Mouse (Mus musculus): ENCODE measurements at regions not wholly inside any gene's neighbourhood (a gene's known extent, or its start where the extent isn't known, plus 50 kb on each side); places are given as distances from the start of the nearest gene placed in this dataset.

GRCm38 (mm10) chr6:31109604-31110003 is 150.7 kb upstream of the Klf14 start:
- DNase-seq = no peak

- DNase-seq = no peak
Observed at GRCm38 (mm10) chr6:31112293-31113077, 153.6 kb upstream of the Klf14 start.

- DNase-seq = no peak
Observed at GRCm38 (mm10) chr6:31113558-31114326, 154.9 kb upstream of the Klf14 start.

GRCm38 (mm10) chr6:31114336-31115335 is 155.8 kb upstream of the Klf14 start:
- DNase-seq = no peak

GRCm38 (mm10) chr6:31115566-31115965 is 156.7 kb upstream of the Klf14 start:
- DNase-seq = no peak

- DNase-seq = no peak
Observed at GRCm38 (mm10) chr6:31116365-31116764, 157.5 kb upstream of the Klf14 start.

GRCm38 (mm10) chr6:31117666-31118065 is 158.8 kb upstream of the Klf14 start:
- DNase-seq = no peak

GRCm38 (mm10) chr6:31121008-31121407 is 162.1 kb upstream of the Klf14 start:
- no peak for DNase-seq

- DNase-seq = no peak
Observed at GRCm38 (mm10) chr6:31122895-31123294, 164.0 kb upstream of the Klf14 start.

GRCm38 (mm10) chr6:31123342-31123990 is 164.6 kb upstream of the Klf14 start:
- no peak for DNase-seq

- no peak for DNase-seq
Observed at GRCm38 (mm10) chr6:31124076-31124475, 165.2 kb upstream of the Klf14 start.

GRCm38 (mm10) chr6:31124872-31125271 is 166.0 kb upstream of the Klf14 start:
- DNase-seq = no peak

- no peak for DNase-seq
Observed at GRCm38 (mm10) chr6:31125328-31126118, 166.6 kb upstream of the Klf14 start.

- no peak for DNase-seq
Observed at GRCm38 (mm10) chr6:31126131-31126871, 167.4 kb upstream of the Klf14 start.

- DNase-seq = no peak
Observed at GRCm38 (mm10) chr6:31129170-31129569, 170.3 kb upstream of the Klf14 start.

GRCm38 (mm10) chr6:31129987-31130386 is 171.1 kb upstream of the Klf14 start:
- DNase-seq = no peak

GRCm38 (mm10) chr6:31130522-31130921 is 171.6 kb upstream of the Klf14 start:
- no peak for DNase-seq

- no peak for DNase-seq
Observed at GRCm38 (mm10) chr6:31131716-31132115, 172.8 kb upstream of the Klf14 start.

GRCm38 (mm10) chr6:31132396-31133190 is 173.7 kb upstream of the Klf14 start:
- DNase-seq = no peak

Data from right cerebral cortex, postnatal 25 days (tissue).